Mouse (Mus musculus): Measurements from ENCODE around the gene Ambp.

- no peak for TF ChIP-seq POLR2AphosphoS5 (IDR thresholded peaks at IDR 0.05; ENCODE audit: insufficient replicate concordance, low read depth, low read length)
- TF ChIP-seq CTCF (IDR thresholded peaks at IDR 0.05; ENCODE audit: low read depth, low read length): no peak
- TF ChIP-seq GATA1 (IDR thresholded peaks at IDR 0.05; ENCODE audit: borderline replicate concordance, low read length): no peak
- no peak for TF ChIP-seq GATA2 (IDR thresholded peaks at IDR 0.05; ENCODE audit: borderline replicate concordance, low read depth, low read length)
- no peak for TF ChIP-seq TAL1 (conservative IDR thresholded peaks at IDR 0.05; ENCODE audit: low read depth, low read length)
Measured at GRCm38 (mm10) chr4:63158192-63158591, 3.6 kb upstream of the Ambp start.
